Mouse (Mus musculus): Measurements from ENCODE around the gene Ndufab1.
A peak's percentile ranks its signal among the peaks of the same experiment; 100 is the strongest.

Ndufab1 gene

DNA sequence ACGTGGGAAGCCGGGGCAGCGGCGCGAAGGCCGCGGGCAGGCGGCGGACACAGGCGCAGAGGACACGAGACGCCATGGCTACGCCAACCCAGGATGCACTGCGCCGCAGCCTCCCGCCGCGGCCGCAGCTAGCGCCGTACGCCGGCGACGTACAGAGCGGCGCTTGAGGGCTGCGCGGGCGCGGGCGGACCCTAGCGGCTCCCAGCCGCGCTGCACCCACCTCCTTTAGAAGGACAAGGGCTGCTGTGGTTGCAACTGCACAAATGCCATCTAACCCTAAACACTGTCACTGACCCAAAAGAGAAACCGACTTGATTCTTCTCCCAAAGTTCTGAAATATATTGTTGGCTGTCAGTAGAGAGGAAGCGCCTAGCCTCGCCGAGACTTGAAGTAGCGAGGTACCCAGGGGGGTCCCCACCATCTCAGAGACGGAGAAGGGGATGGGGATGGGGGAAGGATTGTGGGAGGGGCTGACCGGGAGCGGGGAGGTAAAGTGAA lies at the start of gene Ndufab1:
Gene Ndufab1 (minus strand): TSS at position 140 of the 498 bp plus-strand sequence.
- peak; percentile 97 for DNase-seq (ENCODE audit: low read depth, low spot score)

DNA sequence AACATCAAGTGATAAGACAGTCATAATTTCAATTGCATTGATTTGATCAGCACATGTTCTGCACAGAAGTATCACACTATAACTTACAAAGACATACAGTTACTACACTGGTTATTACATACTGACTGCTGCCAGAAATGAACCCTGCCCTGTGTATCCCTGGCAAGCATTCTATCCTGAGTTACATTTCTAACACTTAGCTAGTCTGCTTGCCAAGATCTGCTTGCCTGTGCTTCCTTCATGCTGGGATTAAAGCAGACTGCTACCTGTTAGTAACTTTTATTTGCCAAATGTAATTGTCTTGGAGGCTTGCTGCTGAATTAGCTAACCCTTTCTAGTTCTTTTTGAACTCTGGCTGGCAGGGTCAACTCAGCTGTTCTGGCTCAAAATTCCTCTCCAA lies 39.3 kb upstream of the Ndufab1 start:
- no peak for DNase-seq (ENCODE audit: low read depth, low spot score)

DNA sequence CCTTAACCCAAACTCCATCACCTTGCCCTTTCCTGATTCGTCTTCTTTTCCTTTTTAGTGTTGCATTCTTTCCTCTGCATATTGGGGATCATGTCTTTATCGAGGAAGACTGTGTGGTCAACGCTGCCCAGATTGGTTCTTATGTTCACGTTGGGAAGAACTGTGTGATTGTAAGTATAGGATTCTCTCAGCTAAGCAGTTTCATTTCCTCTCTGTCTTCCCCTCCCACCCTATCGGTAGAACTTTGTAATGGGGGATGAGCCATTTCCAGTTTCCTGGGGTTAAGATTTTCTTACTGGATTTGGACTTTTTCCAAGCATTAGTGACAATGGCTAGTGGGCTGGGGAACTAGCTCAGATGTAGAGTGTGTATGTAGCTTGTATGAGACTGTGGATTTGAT lies 36.5 kb upstream of the Ndufab1 start:
- DNase-seq (ENCODE audit: low read depth, low spot score): no peak

DNA sequence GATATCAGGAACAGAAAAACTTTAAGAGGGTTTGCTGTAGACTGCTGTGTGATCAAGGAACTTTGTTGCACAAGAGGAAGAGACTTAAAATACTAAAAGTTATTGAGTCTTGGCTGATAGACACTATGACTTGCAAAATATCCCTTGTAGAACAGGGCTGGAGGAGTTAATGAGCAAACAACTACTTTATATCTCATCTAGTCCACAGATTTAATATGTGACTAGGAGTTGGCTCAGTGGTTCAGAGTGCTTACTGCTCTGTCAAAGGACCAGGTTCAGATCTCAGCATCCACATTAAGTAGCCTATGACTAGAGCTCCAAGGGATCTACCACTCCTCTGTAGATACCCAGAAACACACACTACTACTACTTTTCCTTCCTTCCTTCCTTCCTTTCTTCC lies 35.4 kb upstream of the Ndufab1 start:
- no peak for DNase-seq (ENCODE audit: low read depth, low spot score)

DNA sequence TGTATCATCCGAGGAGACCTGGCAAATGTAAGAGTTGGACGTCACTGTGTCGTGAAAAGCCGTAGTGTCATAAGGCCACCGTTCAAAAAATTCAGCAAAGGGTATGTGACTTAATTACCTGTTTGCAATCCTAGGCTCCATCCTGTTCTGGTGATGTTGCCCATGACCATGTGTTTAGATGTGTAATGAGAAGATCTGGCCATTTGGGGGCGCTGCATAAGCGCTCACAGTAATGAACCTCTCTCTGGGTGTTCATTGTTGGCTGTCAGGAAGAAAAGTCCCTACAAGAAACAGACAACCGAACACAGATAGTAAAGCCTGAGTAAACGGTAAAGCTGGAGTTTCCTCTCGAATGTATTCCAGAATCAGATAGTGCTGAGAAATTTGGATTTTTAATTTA lies 33.4 kb upstream of the Ndufab1 start:
- peak; percentile 81 for DNase-seq (ENCODE audit: low read depth, low spot score)

DNA sequence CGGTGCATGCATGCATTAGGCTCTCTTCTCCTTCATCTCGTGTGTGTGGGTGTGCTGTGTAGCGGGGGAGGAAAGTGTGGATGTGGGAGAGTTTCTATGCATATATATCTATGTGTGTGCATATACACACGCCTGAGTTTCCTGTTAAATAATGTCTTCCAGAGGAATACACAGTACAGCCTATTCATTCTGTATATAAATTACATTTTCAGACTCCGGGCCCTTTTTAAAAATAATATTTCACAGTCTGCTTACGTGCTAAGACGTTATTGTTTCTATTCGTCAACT lies 31.6 kb upstream of the Ndufab1 start:
- DNase-seq (ENCODE audit: low read depth, low spot score): no peak

DNA sequence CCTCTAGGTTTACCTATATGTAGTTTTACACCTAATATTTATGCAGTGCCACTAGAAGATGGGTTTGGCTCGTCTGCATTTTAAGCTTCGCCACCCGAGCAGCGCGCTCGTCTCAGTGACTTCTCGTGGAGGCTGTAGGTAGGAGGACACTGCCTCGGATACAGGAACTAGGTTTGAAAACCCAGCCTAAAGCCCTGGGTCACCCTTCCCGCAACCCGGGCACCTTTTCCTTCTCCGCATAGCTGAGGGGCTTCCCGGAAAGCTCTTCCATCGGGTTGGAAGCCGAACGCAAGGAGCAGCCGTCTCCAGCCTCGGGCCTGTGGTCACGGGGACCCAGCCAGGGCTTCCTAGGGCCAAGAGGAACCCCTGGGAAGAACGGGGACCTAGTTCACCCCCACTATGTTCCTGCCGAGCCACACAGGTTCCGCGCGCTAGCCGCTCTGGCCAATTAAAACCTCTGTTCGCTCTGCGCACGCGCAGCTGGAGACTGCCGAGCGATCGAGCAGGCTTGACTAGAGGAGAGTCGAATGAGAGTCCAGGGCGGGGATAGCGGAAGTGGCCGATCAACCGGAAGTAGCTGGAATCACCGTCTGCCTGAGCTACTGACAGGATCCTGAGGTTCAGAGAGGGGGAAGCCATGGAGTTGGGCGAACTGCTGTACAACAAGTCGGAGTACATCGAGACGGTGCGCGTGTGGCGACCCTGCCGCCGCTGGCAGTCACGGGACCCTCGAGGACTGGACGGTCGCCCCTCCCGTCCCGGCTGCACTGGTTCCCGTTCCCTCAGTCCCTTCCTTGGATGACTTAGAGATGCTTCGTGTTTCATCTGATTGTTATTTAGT lies 31.0 kb upstream of the Ndufab1 start, which contains the start of the genes Palb2 and Dctn5:
Gene Palb2 (minus strand): TSS at position 489 of the 841 bp plus-strand sequence.
Gene Dctn5 (plus strand): TSS at position 545 of the 841 bp plus-strand sequence.
- peak; percentile 99 for DNase-seq (ENCODE audit: low read depth, low spot score)

DNA sequence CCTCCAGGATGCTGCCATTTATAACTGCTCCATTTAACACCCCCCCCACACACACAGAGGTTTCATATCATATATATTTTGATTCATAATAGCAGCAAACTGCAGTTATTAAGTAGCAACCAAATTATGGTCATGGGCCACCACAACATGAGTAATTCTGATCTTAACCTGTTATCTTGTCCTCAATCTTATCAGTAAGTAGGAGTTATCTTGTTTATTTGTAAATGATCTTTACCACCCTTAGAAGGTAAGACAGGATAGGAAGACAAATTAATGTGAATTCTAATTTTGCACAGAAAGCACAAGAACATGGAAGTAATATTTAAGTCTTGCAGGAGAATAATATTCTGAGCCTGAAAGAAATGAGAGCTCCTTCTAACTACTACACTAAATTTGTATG lies 30.1 kb upstream of the Ndufab1 start:
- DNase-seq (ENCODE audit: low read depth, low spot score): no peak

DNA sequence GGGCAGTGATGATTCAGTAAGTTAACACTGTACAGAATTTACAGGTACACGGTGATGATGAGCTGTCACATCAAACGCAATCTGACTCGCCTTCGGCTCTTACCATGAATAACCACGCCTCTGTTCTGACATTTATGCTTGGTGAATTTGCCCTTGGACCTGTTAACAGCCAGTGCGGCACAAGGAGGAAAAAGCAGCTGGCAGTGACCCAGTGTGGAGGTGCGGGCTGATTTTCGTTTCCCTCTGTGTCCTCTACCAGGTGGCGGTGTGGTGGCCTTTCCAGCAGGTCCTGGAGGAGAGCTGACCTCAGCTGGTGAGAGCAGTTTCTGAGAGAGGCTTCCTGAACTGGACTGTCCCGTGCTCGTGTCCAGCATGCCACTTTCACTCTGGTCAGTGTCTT lies 25.3 kb upstream of the Ndufab1 start:
- DNase-seq (ENCODE audit: low read depth, low spot score): no peak

DNA sequence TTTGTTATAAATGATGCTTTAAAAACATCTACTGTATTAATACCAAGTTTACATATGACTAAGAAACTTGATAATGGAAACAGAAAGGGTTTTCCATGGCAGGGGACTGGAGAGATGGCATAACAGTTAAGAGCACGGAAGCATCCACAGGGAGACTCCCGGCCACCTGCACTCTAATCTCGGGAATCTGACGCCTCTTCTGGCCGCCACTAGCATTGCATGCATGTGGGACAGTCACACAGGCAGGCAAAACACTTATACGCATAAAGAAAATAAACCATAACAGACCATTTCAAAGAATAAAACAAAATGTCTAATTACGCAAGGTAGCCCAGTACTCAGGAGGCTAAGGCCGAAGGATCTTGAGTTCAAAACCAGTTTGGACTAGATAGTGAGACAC lies 23.9 kb upstream of the Ndufab1 start:
- peak; percentile 55 for DNase-seq (ENCODE audit: low read depth, low spot score)

DNA sequence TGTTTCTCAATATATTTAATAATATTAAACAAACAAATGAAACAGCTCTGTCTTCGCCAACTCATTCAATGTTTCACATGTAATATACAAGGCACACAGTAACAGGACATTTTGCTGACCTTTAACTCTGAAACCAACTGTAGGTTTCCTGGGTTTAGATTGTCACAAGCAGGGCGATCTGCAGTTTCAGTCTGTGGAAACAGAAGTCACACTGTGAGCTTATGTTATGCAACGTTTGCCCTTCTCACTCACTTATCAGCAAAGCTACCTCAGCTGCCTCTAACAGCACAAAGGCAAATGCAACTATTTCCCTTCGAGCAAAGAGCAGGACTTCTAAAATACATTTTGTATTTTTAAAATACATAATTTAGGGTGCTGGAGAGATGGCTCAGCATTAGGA lies 21.8 kb upstream of the Ndufab1 start:
- DNase-seq (ENCODE audit: low read depth, low spot score): no peak

DNA sequence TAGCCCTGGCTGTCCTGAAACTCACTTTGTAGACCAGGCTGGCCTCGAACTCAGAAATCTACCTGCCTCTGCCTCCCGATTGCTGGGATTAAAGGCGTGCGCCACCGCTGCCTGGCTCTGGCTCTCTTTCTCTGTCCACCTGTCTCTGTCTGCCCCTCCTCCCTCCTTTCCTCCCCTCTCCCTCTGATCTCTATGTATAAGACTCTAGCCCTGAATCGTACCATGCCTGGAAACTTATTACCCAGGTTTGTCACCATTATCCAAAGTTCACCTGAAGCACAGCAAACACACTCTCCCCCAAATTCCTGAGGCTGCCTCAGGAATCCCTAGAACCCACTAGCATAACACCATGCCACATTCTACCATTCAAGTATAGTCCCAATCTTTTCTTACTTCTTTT lies 6.5 kb upstream of the Ndufab1 start:
- no peak for DNase-seq (ENCODE audit: low read depth, low spot score)

DNA sequence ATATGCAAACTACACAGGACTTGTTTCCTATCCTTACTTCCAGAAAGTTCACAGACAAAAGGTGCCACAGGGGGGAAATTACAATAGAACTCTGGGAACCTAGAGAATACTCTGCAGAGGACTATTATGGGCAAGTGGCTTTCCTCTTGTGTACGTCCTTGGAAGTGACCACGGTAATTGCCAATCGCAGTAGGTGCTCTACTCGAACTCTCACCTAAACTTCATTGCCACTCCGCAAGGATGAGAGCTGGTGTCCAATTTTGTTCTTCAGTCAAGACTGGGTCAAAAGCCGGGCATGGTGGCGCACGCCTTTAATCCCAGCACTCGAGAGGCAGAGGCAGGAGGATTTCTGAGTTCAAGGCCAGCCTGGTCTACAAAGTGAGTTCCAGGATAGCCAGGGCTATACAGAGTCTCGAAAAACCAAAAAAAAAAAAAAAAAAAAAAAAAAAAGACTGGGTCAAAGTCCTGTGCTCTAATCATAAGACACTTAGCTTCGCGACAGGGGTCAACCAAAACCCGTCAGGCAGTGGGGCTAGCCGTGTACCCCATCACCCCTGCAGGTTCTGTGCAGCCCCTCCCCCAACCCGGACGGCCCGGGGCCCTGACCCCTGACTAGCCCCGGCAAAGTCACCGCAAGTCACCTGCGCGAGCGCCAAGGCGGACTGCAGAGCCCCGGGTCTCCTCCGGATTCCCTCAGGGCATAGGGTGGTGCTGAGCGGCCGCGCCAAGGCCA lies 506 bp downstream of the Ndufab1 start:
- DNase-seq (ENCODE audit: low read depth, low spot score): peak; percentile 53

DNA sequence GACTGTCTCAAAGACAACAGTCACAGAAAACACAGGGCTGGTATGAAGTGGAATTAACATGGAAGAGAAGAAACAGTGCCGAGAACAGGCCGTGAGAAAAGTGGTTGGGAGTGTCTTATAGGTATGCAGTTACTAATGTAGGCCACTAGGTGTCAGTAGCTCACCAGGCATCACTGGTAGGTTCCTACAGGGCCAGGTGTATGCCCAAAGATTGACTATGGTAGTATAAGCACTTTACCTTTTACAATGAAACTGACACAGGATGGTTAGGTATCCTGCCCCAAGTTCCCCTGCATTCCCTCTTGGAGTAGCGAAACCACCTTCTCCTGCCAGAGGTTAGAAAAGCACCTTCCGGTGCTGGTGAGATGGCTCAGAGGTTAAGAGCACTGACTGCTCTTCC lies 2.5 kb downstream of the Ndufab1 start:
- DNase-seq (ENCODE audit: low read depth, low spot score): peak; percentile 85

DNA sequence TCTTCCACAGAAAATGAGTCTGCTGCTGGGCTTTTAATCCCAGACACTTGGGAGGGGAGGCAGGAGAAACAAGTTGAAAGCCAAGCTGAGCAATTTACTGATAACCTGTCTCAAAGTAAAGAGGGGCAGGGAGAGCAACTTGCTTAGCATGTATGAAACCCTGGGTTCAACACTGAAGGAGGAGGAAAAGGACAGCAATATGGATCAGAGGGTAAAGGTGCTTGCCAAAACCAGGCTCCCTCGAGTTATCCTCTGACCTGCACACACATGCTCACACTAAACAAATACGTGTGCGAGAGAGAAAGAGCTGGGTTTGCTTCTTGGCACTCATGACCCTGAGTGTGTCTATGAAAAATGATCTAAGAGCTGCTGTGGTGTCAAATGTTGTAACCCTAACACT lies 3.7 kb downstream of the Ndufab1 start:
- no peak for DNase-seq (ENCODE audit: low read depth, low spot score)

DNA sequence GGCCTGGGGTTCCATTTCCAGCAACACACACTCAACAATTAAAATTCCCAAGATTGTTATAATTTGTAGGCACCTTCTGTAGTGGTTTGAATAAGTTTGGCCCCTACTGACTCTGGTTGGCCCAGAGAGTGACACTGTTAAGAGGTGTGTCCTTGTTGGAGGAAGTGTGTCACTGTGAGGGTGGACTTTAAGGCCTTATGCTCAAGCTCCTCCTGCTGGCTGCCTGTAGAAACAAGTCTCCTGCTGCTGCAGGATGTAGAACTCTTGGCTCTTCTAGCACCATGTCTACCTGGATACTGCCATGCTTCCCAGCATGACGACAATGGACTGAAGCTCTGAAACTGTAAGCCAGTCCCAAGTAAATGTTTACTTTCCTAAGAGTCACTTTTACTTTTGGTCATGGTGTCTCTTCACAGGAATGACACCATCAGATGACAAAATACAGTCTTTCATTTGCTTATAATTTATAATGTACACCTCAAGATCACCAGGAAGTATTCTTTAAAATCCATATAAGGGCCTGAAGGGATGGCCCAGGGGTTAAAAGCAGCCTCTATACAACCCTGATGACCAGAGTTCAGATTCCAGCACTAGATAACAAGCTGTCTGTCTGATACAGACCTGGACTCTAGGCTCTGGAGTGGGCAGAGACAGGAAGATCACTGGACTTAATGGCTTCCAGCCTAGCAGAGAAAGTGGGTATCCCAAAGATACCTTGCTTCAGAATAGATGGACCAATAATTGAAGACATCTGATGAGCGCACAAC lies 6.9 kb downstream of the Ndufab1 start:
- peak; percentile 72 for DNase-seq (ENCODE audit: low read depth, low spot score)

DNA sequence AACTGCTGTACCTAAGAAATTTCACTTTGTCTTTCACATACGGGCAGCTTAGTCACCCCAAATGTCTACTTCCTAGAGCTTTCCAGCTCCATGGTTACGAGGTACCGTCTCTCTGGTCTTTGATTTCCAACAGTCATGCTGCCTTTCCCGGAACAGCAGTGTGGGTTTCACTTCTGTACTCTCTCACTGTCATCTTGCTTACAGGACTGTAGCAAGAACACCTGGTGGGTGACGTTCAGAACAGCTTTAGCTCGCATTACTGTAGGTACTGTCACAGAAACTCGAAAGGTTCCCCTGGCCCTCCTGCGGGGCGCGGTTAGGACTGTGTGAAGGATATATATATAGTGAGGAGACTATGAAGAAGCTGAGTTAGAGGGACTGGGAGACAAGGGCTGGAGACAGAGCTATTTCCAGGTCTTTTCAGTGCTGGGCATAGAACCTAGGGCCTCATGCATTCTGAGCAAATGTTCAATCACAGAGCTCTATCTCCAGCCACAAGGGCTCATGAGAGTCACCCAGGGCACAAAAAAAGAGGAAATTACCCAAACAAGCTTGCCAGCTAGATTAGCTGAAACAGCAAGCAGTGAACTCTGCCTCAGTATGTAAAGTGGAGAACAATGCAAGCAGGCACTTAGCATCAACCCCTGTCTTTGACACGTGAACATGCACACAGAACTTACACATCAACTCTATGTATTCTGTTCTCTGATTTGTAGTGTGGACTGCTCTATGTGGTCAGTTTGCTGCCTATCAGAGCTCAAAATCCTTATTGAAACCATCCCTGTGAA lies 14.3 kb downstream of the Ndufab1 start:
- DNase-seq (ENCODE audit: low read depth, low spot score): no peak

DNA sequence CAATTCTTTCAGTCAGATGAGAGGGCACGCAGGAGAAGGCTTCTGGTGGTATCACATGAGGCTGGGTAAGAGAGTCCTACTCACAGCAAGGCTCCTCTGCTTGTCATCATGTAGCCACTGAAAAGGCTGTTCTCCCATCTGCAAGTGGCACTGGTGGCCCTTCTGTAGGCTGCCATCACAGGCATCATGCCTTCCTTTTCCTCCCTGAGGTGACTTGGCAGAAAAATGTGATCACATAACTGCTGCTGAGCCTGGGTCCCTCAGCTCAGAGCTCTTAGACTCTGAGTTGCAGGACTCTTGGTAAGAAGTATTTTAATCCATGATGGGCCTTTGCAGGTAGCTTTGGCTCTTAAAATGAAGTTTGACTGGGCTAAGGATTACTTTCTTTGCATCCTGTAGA lies 20.6 kb downstream of the Ndufab1 start:
- DNase-seq (ENCODE audit: low read depth, low spot score): no peak

DNA sequence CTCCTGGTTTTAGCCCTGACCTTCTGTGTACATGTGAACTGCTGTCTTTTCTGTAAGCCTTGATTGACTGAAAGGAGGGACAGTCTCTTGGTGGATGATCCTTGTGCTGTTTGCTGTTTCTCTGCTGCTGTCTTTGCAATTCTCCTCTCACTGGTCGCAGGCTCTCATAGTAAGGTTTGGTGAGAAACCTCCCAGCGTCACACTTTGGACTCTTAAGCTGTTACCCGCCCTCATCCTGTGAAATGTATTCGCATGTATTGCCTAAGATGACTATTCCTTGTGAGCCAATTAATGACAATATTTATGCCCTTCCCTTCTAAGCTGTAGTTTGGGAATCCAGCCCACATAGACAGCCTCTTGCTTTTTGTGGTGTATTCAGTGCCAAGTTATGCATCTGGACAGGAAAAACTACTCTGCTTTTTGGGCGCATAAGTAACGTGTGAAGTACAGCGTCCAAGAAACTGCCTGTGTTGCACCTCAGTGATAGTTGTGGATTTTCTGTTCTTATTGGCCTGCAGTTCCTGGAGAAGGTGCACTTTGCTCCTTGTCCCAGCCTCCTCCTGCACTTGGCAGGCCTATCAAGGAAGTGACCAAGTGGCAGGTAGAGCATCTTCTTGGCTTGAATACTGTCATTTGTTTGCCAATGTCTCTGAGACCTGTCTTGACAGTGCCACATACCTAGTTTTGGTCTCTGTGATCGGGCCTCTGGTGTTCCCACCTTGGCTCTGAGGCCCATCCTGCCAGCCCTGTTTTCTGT lies 21.7 kb downstream of the Ndufab1 start:
- no peak for DNase-seq (ENCODE audit: low read depth, low spot score)

DNA sequence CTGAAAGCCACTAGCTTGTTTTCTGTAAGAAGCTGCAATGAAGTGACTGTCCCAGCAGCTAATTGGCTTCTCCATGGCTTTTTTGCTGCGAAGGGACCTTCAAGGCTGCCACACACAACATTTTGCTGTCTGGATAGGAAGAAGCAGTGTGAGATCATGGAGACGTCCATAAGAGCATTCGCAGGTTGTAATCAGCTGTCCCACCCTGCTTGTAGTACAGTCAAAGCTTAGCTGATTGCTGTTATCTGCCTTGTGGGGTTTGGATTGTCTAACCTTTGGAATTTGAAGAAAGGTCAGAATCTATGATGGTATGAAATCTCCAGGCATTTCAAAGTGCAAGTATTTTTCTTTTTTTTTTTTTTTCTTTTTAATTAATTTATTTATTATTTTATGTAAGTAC lies 27.3 kb downstream of the Ndufab1 start:
- no peak for DNase-seq (ENCODE audit: low read depth, low spot score)
